Mouse (Mus musculus) right cerebral cortex, postnatal 14 days (tissue): Measurements from ENCODE around the gene Vipr1.

ENCODE experiments used
- DNase-seq: peaks from one replicate; pipeline ENCODE4 v3.0.0; 2022

Gene Vipr1

GRCm38 (mm10) chr9:121719347-121720331 lies 77.1 kb downstream of the Vipr1 start:
- peak; percentile 15 for DNase-seq
